Mouse (Mus musculus) kidney, adult 8-10 months (tissue): ENCODE measurements around the gene Zbtb41.
"Not testable (repeated sequence)": the region's sequence is repeated elsewhere in the genome, so short reads cannot be mapped to it uniquely, and the experiment has no call there.

Experiments
- DNase-seq, 2 experiments: peaks; one replicate each; pipeline ENCODE4 v3.0.0; 2022

Zbtb41 gene

DNA sequence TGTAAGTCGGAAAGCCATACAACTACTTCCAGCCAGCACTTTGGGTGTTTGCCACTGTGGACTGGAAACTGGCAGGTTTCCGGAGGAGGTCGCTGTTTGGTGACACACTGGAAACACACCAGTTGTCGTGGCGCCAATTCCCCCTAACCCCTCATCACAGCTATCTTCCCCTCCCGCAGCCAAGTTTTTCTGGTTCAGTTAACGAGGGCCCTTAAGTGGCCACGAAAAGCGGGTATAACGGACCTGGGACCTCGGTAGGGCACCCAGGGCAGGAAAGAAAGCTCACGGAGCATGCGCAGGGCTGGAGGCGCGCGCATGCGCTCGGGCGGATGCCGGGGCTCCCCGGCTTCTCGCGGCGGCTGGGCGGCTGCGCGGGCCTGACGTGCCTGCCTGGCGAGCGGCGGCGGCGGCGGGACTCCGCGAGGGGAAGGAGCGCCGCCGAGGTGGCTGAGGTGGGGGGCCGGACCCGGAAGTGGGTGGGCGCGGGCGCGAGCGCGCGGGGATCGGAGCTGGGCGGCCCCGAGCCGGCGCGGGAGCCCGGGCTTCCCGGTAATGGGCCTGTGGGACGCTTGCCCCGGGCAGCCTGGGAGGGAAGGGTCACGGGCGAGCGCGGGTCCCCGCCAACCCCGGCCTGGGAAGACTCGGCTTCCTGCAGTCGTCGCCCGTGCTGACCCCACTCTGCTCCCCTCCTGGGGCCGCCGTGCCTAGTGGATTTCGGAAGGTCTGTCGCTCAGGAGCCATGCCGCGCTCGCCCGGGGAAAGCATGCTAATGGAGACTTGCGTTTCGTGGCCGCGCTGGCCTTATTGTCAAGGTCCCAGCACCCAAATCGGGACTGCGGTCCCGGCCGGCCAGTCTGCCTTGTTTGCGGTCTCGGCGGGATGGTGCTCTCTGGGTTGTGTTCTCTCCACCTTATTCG, at the start of gene Zbtb41:
Zbtb41 (plus strand) TSS at position 414 of the 917 bp plus-strand sequence.
- DNase-seq, result peak; percentile 84 to 87

DNA sequence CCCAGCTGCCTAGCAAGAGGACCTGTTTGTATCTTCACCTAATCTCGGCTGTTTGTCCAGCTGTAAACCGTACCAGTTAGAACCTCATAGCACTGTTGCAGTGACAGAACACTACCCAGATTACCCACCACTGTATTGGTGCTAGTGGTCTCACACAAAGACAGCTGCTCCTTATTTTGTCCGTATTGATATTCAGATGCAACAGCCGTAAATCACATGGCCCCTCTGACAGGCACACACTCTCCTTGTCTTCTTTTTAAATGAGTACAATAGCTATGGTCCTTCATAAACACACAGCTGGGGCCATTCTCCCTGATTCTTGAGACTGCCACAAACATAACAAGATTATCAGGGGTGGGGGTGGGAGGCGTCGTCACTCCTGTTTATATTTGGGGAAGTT, 46.2 kb upstream of the Zbtb41 start:
- no peak for DNase-seq

GRCm38 (mm10) chr1:139376638-139377286, 45.3 kb upstream of the Zbtb41 start, which contains the start of gene Crb1:
Crb1 (minus strand) TSS chr1:139377100.
- no peak for DNase-seq

DNA sequence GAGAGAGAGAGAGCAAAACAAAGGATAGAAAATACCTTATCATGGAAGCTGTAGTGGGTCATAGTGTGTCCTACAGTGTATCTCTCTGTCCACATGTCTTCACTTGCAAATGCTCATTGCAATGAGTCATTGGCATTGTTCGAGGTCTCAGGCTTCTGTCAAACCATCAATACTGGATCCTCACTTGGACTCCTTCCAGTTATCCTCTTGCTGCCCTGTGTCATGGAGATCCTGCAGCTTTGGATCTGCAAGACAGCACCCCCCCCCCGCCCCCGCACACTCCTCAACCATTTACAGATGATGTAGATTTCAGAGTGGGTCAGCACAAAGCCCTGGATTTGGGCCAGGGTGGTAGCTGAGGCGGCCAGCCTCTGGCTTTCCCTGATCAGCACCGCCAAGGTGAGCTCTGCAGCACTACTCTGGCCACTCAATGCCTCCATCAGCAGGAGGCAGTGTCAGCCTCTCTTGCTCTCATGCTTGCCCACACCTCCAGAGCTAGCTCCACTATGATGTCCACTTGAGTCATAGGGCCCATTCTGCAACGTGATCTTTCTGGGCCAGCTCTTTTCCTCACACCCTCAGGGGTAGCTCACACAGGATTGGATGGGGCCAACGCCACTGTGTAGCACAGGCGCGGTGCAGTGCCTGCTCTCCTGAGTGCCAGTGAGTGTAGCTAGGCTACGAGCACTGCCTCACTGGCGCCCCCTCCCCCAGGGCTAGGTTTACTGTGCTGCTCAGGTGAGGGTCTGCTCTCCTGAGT, 43.0 kb upstream of the Zbtb41 start:
- DNase-seq, result peak in 1 of 2 experiments; percentile 22

DNA sequence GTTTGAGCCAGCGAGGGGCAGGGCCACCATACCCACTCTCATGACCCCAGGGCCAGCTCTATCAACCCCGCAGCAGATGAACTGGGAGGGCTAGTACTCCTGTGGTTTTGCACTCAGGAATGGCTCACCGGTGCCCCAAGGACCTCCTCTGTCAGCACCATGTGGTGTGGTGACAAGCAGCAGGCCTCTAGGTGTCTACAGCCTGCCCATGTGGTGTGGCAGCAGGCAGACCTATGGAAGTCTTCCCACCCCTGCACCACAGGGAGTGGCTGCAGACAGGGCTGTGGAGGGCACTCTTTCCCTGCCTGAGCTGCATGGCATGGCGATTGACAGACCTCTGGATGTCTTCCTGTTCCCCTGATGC, 42.5 kb upstream of the Zbtb41 start:
- DNase-seq, result no peak

GRCm38 (mm10) chr1:139391747-139392146, 30.3 kb upstream of the Zbtb41 start:
- DNase-seq, result no peak

- DNase-seq, result peak; percentile 69 to 79
These were observed 25.5 kb upstream of the Zbtb41 start for GRCm38 (mm10) chr1:139396589-139396988.

DNA sequence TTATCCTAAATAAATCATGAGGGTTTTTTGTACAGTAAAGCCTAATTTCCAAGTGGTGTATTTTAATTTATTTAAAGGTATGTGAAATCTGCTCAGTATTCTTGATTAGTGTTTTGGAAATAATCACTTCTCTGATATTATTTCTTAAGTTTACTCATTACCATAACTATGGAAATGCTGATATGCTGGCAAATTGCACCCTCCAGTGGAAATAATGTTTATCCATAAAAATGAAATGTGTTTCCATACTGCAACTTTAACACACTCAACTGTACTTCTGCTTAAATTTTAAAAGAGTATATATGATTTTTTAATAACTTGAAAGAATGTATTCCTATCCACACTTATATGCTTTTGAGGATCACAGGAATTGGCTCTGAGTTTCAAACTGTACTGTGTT, 16.3 kb upstream of the Zbtb41 start:
- DNase-seq, result no peak

GRCm38 (mm10) chr1:139407701-139408100, 14.4 kb upstream of the Zbtb41 start:
- DNase-seq, result no peak

DNA sequence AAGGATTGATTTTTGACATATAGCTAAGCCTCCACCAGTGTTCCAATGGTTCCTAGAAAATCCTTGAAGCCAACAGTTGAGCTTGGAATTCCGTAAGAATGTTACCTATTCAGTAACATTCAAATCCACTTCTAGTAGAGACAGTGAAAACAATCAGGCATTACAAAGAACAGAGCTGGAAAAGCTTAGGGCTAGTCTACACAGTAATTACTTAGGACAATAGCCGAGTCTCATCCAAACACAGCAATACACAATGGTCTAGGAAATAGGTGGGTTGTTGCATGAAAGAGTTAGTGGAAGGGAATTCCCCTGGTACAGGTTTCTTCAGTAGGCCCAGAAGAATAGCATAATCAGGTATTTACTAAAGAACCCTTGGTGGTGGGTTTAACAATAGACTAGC, 9.7 kb upstream of the Zbtb41 start:
- DNase-seq, result not testable (repeated sequence)

- DNase-seq, result no peak
These were observed 8.6 kb upstream of the Zbtb41 start for GRCm38 (mm10) chr1:139413465-139413864.

DNA sequence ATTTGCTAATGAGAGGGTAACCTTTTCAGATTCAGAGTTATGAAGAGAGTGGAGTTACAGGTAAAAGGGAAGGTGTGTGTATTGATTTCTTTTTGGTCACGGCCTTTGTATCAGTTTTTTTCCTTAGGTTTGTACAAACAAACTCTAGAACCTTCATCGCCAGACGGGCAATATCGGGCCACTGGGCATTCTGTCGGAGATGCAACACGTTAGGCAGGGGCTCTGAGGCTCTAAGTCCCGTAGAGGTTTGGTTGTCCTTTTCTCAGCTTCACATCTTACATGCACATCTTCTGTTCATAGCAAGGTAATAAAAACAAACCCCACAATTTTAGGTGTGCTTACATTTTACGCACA, 590 bp upstream of the Zbtb41 start:
- no peak for DNase-seq

DNA sequence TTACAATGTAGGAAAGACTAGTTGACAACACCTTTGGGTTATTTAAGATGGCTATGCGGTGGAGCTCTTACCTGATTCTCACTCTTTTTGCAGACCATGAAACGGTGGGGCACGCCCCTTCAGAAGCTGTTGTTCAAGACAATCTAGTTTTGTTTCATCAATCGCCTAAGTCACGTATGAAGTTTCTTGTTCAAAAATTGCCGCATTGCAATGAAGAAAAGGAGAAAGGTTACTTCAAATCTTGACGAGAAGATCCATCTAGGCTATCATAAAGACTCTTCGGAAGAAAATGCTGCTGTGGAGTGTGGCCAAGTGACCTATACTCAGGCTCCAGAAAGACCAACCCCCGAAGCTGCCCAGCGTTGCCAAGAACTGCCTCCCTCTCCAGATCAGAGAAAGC, 853 bp downstream of the Zbtb41 start:
- peak; percentile 58 to 69 for DNase-seq

DNA sequence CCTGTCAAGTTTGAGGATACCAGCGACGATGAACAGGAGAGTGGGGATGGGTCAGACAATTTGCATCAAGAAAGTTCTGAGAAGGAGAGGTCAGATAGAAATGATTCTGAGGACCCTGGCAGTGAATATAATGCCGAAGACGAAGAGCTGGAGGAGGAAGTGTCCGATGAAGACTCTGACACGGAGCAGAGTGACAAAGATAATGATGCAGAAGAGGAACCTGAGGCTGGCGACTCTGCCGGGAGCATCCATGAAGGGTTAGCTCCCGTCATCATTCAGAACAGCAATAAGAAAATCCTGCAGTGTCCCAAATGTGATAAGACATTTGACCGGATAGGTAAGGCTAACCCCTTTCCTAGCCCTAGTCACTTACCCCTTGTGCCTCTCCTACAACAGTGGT, 1.8 kb downstream of the Zbtb41 start:
- no peak for DNase-seq

- DNase-seq, result peak; percentile 17 to 26
These were observed 2.9 kb downstream of the Zbtb41 start for GRCm38 (mm10) chr1:139425006-139425405.

DNA sequence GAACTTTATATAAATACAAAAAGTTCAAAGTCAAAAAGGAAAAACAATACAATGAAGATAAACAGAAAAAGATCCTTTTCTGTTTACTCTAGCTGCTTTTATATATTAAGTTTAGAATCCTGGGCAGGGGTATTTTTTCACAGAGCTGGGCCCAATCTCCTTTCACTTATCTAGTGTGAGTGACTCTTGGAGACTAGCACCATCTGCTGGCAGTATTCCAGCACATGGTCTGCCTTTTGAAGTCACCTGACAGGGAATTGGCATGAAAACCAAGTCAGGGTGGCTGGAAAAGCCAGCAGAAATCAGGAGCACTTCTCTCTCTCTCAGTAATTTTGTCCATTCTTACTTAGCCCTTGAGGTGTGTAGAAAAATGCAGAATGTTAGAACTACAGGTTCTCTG, 16.3 kb downstream of the Zbtb41 start:
- DNase-seq, result peak; percentile 51 to 60

- DNase-seq, result not testable (repeated sequence)
These were observed 21.0 kb downstream of the Zbtb41 start for GRCm38 (mm10) chr1:139443103-139443502.

DNA sequence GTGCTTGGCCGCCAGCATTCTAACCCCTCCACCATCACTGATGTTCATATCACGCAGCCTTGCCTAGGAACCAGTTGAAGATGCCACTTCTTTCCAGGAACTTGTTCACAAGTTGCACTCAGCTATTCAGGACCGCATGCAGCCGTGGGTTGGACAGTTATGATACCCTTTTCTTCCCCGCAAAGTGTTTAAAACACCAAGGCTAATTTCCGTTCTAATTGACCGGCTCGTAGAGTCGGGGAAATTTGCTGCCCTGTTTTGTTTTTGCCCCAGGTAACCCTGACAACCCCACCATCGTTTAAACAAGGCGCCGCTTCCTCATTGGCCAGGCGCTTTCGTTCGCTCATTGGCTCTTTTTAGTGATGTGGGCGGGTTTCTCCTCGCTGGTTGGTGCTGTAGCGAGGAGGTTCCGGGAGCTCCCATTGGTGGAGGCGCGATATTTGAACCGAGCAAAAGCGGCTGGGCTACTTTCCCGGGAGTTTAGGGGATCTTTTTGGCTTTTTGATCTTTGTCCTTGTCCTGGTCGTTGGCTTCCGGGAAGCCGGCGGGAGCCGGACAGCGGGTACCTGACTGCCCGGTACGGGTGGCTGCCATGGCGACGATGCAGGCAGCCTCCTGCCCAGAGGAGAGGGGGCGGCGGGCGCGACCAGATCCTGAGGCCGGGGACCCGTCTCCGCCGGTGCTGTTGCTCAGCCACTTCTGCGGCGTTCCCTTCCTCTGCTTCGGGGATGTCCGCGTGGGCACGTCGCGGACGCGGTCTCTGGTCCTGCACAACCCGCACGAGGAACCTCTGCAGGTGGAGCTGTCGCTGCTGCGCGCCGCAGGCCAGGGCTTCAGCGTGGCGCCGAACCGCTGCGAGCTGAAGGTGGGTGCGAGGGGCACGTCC, 32.5 kb downstream of the Zbtb41 start, which contains the start of gene Aspm:
Aspm (plus strand) TSS at position 433 of the 886 bp plus-strand sequence.
- DNase-seq, result peak; percentile 92

DNA sequence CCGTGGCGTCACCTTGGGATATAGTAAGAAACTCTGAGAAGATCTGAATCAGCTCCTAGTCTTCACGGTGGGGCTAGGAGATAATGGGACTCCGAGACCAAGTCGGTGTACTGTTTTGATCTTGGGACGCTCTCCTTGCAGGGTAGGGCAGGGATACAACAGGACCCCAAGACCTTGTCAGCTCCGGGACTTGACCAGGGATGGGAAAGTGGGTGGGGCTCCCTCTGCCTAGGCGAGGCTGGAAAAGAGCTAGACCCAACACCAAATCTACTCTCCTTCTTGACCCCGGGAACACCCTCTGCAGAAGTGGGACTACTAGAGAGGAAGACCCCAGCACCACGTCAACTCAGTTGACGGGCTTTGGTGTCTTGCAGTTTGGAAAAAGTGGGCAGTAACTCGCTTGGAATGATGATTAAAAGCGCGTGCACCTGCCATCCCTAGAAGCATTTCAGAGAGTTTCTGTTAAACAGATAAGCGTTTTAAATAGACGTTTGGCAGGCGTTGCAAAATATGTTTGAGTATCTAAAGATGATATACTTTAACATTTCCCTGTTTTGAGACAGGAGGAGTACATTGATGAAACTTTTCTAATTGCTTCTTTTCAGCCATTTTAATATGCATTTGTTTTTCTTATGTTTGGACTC, 33.3 kb downstream of the Zbtb41 start:
- peak in 1 of 2 experiments; percentile 4 for DNase-seq

DNA sequence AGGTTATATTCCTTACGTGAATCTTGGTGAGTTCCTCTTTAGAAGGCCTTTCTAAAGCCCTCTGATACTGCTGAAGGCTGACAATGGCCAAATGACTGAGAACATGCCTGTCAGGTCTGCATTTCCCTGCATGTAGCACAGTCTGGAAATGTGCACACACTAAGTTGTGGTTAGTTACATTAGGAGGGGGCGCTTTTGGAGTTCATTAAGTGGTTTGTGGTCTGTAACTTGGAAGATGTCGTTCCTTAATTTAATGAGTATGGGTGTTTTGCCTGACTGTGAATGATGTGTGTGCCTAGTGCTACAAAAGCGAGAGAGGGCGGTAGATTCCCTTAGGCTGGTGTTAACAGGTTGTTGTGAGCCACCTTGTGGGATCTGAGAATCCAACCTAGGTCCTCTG, 38.7 kb downstream of the Zbtb41 start:
- no peak for DNase-seq

DNA sequence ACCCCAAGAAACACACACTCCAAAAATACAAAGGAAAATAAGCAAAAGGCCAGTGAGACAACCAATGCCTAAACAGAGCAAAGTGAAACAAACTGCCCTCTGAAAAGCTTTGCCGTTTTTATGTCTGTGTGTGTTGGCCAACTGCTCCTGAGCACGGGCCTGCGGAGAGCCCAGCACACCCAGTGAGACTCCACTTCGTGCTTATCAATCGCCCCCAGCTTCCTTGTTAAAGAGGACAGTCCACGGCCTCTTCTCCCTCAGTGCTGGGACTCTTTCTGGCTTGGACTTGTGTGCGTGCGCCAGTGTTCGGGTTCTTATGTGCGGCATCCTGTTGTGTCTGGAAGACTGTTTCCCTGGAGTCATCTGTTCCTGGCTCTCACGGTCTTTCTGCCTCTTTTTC, 43.8 kb downstream of the Zbtb41 start:
- no peak for DNase-seq

DNA sequence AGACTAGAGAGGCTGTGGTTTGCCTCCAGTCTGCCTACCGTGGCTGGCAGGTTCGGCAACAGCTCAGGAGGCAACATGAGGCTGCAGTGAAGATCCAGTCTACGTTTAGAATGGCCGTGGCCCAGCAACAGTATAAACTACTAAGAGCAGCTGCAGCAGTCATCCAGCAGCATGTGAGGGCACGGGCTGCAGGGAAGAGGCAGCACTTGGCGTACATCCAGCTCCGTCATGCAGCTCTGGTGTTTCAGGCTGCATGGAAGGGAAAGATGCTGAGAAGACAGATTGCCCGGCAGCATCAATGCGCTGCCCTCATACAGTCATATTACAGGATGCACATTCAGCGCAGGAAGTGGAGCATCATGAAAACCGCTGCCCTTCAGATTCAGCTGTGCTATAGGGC, 56.8 kb downstream of the Zbtb41 start:
- DNase-seq, result no peak
